Mouse (Mus musculus) fibroblast of lung, adult 2 months (primary cell): ENCODE data around the gene Rgs9bp.
"Not testable (repeated sequence)": the region's sequence is repeated elsewhere in the genome, so short reads cannot be mapped to it uniquely, and the experiment has no call there.

Source experiments
- DNase-seq: peaks from one replicate; pipeline ENCODE4 v3.0.0-alpha.2; 2011; ENCODE audit warnings: low read depth

The Rgs9bp gene

GRCm38 (mm10) chr7:35530544-35530943 lies 54.8 kb downstream of the Rgs9bp start:
- DNase-seq, result not testable (repeated sequence)

- no peak for DNase-seq
Measured at GRCm38 (mm10) chr7:35530026-35530425, 55.4 kb downstream of the Rgs9bp start.
